14 mouse cellular contexts compared by ENCODE assay signal in the genomic region with DNA sequence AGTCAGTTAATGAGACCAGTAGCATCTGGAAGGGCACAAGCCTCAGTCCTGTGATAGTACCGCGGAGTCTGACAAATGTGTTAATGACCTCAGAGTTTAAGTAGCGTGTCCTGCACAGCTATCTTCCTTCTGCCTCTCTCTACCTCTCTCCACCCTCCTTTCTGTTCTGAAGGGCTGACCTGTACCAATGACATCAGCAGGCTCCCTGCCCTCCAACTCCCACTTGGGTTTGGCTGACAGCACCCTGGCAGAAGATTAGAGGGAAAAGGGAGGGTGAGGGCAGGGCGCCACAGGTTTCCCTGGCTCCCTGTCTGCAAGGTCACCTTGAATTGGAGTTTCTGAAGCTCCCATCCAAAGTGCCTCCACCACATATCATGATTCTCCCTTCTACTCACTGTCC.
DNase-seq lines count a peak whose midpoint lies in the region; ATAC-seq lines count a peak whose summit lies in the region.
"Had no signal": no experiment of that assay in that cellular context is flagged by ENCODE, and none has a peak within 500 bp of the region (broad histone marks: within the 10 kb centered on the region; RNA-seq: fewer than 3 reads in every experiment).

No protein-coding gene starts in this region.

- intact Hi-C loops in heart, postnatal 10 days (cut with DNase I), result loop anchor here (5.0 kb wide), 1 partner anchor 45 kb away; no protein-coding TSS in a partner anchor
- intact Hi-C loops in left cerebral cortex, postnatal 14 days (cut with DNase I), result no loop called here

- ATAC-seq in cerebellum, adult (ENCODE audit: insufficient number of reproducible peaks, low FRiP score, low TSS enrichment), result no peak
- ATAC-seq: forebrain, embryonic 15.5 days; intestine, postnatal 0 days; midbrain, embryonic 13.5 days had no signal

- peak; percentile 9 to 11 for DNase-seq in cerebellum, postnatal 10 days
- DNase-seq in adrenal gland, adult 8-10 months, result peak; percentile 20
- DNase-seq in heart, adult 18-20 months, result peak; percentile 82 to 86
- DNase-seq in heart, postnatal 10 days, result peak; percentile 89 to 90
- no peak for DNase-seq in retina, postnatal 1 day
- no peak for DNase-seq in kidney, adult 18-20 months
- DNase-seq in left cerebral cortex, postnatal 14 days (ENCODE audit: low spot score in 2 of 2), result no peak
- DNase-seq: cerebellum, postnatal 36 days; lung, embryonic 14.5 days; right cerebral cortex, postnatal 14 days had no signal

Comparison
In these comparisons a context has a peak if more than half of its experiments do, and no peak if none do; other contexts are left out.
1. DNase-seq: peak in cerebellum, postnatal 10 days (2 of 2), adrenal gland, adult 8-10 months (single experiment), heart, adult 18-20 months (2 of 2) and heart, postnatal 10 days (2 of 2); none in retina, postnatal 1 day (single experiment), kidney, adult 18-20 months (single experiment) and left cerebral cortex, postnatal 14 days (0 of 2).